Mouse (Mus musculus): ENCODE measurements around the gene Wwtr1. TPM values are rescaled to one million over a fixed set of nuclear protein-coding genes. Genes with fewer than 3 reads are reported as not detected.
A peak's percentile ranks its signal among the peaks of the same experiment; 100 is the strongest.

Wwtr1 gene
- total RNA-seq, 2 experiments from 2014 or later, result 13.3 to 14.4 TPM

GRCm38 (mm10) chr3:57562996-57563506 lies 12.7 kb downstream of the Wwtr1 start:
- no peak for DNase-seq (ENCODE audit: low spot score in 2 of 2)

GRCm38 (mm10) chr3:57558761-57559160 lies 16.9 kb downstream of the Wwtr1 start:
- no peak for DNase-seq (ENCODE audit: low spot score in 2 of 2)

- no peak for DNase-seq (ENCODE audit: low spot score in 2 of 2)
These were observed 18.3 kb downstream of the Wwtr1 start for GRCm38 (mm10) chr3:57557408-57557807.

- DNase-seq (ENCODE audit: low spot score in 2 of 2), result no peak
These were observed 20.1 kb downstream of the Wwtr1 start for GRCm38 (mm10) chr3:57555560-57555959.

- DNase-seq (ENCODE audit: low spot score in 2 of 2), result no peak
These were observed 20.8 kb downstream of the Wwtr1 start for GRCm38 (mm10) chr3:57554890-57555239.

GRCm38 (mm10) chr3:57554124-57554889 lies 21.4 kb downstream of the Wwtr1 start:
- DNase-seq (ENCODE audit: low spot score in 2 of 2), result no peak

- no peak for DNase-seq (ENCODE audit: low spot score in 2 of 2)
These were observed 22.6 kb downstream of the Wwtr1 start for GRCm38 (mm10) chr3:57553108-57553507.

- DNase-seq (ENCODE audit: low spot score in 2 of 2), result no peak
These were observed 24.5 kb downstream of the Wwtr1 start for GRCm38 (mm10) chr3:57551210-57551609.

GRCm38 (mm10) chr3:57550468-57551185 lies 25.1 kb downstream of the Wwtr1 start:
- no peak for DNase-seq (ENCODE audit: low spot score in 2 of 2)

GRCm38 (mm10) chr3:57544154-57544553 lies 31.6 kb downstream of the Wwtr1 start:
- no peak for DNase-seq (ENCODE audit: low spot score in 2 of 2)

- DNase-seq (ENCODE audit: low spot score in 2 of 2), result no peak
These were observed 32.8 kb downstream of the Wwtr1 start for GRCm38 (mm10) chr3:57542848-57543380.

- no peak for DNase-seq (ENCODE audit: low spot score in 2 of 2)
These were observed 34.5 kb downstream of the Wwtr1 start for GRCm38 (mm10) chr3:57541205-57541604.

- no peak for DNase-seq (ENCODE audit: low spot score in 2 of 2)
These were observed 35.2 kb downstream of the Wwtr1 start for GRCm38 (mm10) chr3:57540474-57540873.

GRCm38 (mm10) chr3:57535483-57536185 lies 40.1 kb downstream of the Wwtr1 start:
- DNase-seq (ENCODE audit: low spot score in 2 of 2), result no peak

- DNase-seq (ENCODE audit: low spot score in 2 of 2), result no peak
These were observed 41.3 kb downstream of the Wwtr1 start for GRCm38 (mm10) chr3:57534450-57534849.

- DNase-seq (ENCODE audit: low spot score in 2 of 2), result peak in 1 of 2 experiments; percentile 15
These were observed 41.8 kb downstream of the Wwtr1 start for GRCm38 (mm10) chr3:57533876-57534275.

GRCm38 (mm10) chr3:57532991-57533725 lies 42.6 kb downstream of the Wwtr1 start:
- DNase-seq (ENCODE audit: low spot score in 2 of 2), result no peak

- no peak for DNase-seq (ENCODE audit: low spot score in 2 of 2)
These were observed 44.9 kb downstream of the Wwtr1 start for GRCm38 (mm10) chr3:57530836-57531235.

GRCm38 (mm10) chr3:57530221-57530620 lies 45.5 kb downstream of the Wwtr1 start:
- DNase-seq (ENCODE audit: low spot score in 2 of 2), result no peak

- no peak for DNase-seq (ENCODE audit: low spot score in 2 of 2)
These were observed 48.6 kb downstream of the Wwtr1 start for GRCm38 (mm10) chr3:57527154-57527553.

- DNase-seq (ENCODE audit: low spot score in 2 of 2), result no peak
These were observed 52.6 kb downstream of the Wwtr1 start for GRCm38 (mm10) chr3:57523093-57523492.
